Mouse (Mus musculus): Measurements from ENCODE around the gene Bicc1.

The Bicc1 gene

DNA sequence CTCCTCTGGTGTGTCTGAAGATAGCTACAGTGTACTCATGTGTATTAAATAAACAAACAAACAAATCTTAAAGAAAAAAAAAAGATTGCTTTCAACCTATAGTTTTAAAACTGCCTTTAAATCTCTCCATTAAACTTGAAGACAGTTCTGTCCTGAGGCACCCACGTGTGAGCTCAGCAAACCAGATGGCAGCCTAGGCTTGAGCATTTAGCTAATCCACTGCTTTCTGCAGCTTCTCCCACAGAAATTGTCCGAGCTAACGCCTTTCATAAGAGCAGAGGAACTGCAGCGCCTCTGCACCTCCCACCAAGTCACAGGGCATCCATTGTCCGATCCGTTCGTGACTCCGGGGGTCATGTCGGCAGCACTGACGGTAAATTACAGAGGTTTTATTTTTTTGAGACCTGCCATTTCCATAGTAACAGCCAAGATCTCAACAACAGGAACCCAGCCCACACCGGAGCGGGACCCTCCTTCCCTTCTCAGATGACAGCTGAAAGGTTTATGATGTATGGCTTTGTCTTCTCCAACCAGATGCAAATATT is 284.4 kb downstream of the Bicc1 start:
- no peak for DNase-seq (ENCODE audit: low spot score in 2 of 2)

Data from urinary bladder, postnatal 36 days (tissue).